Mouse (Mus musculus): ENCODE data around the gene Osbpl3. TPM values are rescaled to one million over a fixed set of nuclear protein-coding genes. Genes with fewer than 3 reads are reported as not detected.

Gene Osbpl3
- polyA plus RNA-seq, 1 experiment from 2014 or later, result 15.1 TPM

- Histone ChIP-seq H3K27ac (no peak overlapping the region; the same call in 1 of the 2 replicates), H3K4me2 (no peak overlapping the region), H3K36me3 (no peaks in the 10 kb centered on the region), H3K9me3 (no peaks in the 10 kb centered on the region), H3K9ac (no peak overlapping the region), H3K27me3 (no peaks in the 10 kb centered on the region), H3K4me3 (no peak overlapping the region), H3K4me1 (peaks cover 47% of the 10 kb centered on the region)
- 80% methylated on average over 7 of the region's 7 CpGs for WGBS
- no peak for ATAC-seq (ENCODE audit: insufficient number of reproducible peaks, insufficient read depth, low FRiP score, low TSS enrichment, low read depth)
Measured at GRCm38 (mm10) chr6:50382711-50383110, 73.3 kb downstream of the Osbpl3 start.

DNA sequence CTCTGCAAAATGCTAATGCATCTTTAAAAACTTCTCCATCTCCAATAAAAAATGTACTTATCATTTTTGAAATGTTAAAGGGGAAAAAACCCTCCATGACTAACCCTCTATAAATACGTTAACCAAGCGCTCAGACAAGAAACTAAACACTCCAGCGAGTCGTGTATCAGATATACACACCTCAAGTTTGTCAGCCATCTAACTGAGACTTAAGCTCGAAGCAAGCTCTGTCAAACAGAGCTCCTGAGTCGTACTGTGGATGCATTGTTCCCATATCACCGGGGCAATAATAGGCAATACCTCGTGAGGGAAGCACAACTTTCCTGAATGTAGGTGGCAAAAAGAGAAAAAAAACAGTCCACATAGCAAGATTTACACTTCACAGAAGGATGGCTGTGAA is 73.8 kb downstream of the Osbpl3 start:
- no peaks in the 10 kb centered on the region for H3K9me3 ChIP-seq
- WGBS, result 36% methylated on average over 8 of the region's 8 CpGs
- no peak for ATAC-seq (ENCODE audit: insufficient number of reproducible peaks, insufficient read depth, low FRiP score, low TSS enrichment, low read depth)
- peak overlapping the region; percentile 50 for H3K4me2 ChIP-seq
- no peak overlapping the region for H3K4me3 ChIP-seq
- H3K27ac ChIP-seq, result peak overlapping the region; percentile 23; the same call in 1 of the 2 replicates
- peaks cover 50% of the 10 kb centered on the region for H3K4me1 ChIP-seq
- H3K36me3 ChIP-seq, result no peaks in the 10 kb centered on the region
- H3K27me3 ChIP-seq, result no peaks in the 10 kb centered on the region
- H3K9ac ChIP-seq, result no peak overlapping the region

DNA sequence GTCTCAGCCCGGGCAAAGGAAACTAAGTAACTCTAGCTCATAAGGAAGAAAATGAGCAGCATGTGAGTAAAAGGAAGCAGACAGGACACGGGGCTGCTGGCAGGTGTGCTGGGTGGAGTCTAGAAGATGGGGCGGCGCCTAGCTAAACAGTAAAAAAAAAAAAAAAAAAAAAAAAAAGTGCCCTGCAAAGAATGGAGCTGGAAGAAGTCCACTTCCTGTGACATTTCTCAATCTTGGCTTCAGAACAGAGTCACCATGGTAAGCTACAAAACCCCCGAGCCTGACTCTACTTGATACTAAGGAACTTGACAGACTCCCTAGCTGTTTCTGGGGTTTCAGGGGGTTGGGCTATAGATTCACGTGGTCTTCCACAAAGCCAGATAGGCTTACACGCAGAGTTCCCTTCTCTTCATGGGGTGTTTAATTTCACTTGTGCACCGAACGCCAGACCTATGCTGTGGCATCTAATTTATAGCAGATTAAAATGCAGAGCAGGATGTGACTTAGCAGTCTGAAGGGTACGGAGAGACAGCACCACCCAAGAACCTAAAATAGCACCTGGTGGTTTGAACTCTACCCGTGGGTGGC is 74.4 kb downstream of the Osbpl3 start:
- WGBS, result 8% methylated on average over 11 of the region's 11 CpGs

DNA sequence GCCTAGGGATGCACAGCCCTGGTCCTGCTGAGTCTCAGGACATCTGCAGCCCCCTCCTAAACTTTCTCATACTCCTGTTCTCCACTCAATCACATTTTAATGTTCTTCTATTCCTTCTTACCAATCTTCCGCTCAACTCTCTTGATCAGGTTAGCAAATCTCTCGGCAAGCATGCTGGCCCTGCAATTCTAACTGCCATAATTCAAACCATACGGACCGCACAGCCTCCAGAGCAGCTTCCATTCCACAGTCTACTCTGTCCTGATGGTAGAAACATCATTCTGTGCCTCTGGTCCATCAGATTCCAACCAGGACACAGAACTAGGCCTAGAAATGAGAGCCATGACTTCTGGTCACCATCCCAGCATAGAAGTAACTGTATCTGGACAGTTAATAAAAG is 76.3 kb downstream of the Osbpl3 start:
- Histone ChIP-seq H3K4me2 (no peak overlapping the region), H3K27ac (peak overlapping the region; percentile 80; the same call in 1 of the 2 replicates)
- WGBS, result 33% methylated on average over 4 of the region's 4 CpGs

More for the DNA sequence above, 74.4 kb downstream of the Osbpl3 start:
- no peak overlapping the region for H3K9ac ChIP-seq
- H3K36me3 ChIP-seq, result 0 out of 2 replicates have a peak, but pooled peaks cover 3% of the 10 kb centered on the region
- peak overlapping the region; percentile 61; the same call in 1 of the 2 replicates for H3K27ac ChIP-seq
- H3K4me2 ChIP-seq, result peak overlapping the region; percentile 50
- H3K4me3 ChIP-seq, result peak overlapping the region; percentile 21; the same call in 1 of the 2 replicates
- H3K27me3 ChIP-seq, result no peaks in the 10 kb centered on the region
- H3K9me3 ChIP-seq, result no peaks in the 10 kb centered on the region
- 0 out of 2 replicates have a peak, but pooled peaks have one; percentile 39 for ATAC-seq (ENCODE audit: insufficient number of reproducible peaks, insufficient read depth, low FRiP score, low TSS enrichment, low read depth)
- peaks cover 50% of the 10 kb centered on the region for H3K4me1 ChIP-seq

DNA sequence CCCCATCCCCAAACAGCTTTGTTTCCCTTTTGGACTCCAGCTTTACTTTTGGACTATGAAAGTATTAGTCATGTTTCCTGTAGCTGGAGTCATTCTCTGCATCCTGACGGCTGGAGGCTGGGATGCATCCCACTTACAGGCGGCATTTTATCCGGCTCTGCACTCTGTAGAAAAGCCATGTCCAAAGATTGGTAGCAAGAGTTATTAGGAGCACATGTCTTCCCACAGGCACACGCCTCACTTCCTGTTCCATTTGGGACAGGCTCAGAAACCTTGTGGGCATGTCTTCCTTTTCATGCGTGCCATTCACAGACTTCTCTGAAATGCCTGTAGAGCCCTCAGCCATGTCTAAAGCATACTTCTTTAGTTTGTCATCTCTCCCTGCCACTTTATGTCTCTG is 76.9 kb downstream of the Osbpl3 start:
- ATAC-seq (ENCODE audit: insufficient number of reproducible peaks, insufficient read depth, low FRiP score, low TSS enrichment, low read depth), result no peak
- Histone ChIP-seq H3K4me2 (no peak overlapping the region), H3K27ac (peak overlapping the region; percentile 80; the same call in 1 of the 2 replicates), H3K36me3 (0 out of 2 replicates have a peak, but pooled peaks cover 3% of the 10 kb centered on the region), H3K4me1 (peaks cover 56% of the 10 kb centered on the region), H3K27me3 (no peaks in the 10 kb centered on the region), H3K9me3 (no peaks in the 10 kb centered on the region), H3K4me3 (no peak overlapping the region), H3K9ac (no peak overlapping the region)
- 14% methylated on average over 5 of the region's 5 CpGs for whole genome bisulfite sequencing

More for the DNA sequence above, 76.3 kb downstream of the Osbpl3 start:
- no peak overlapping the region for H3K9ac ChIP-seq
- H3K4me3 ChIP-seq, result no peak overlapping the region
- ATAC-seq (ENCODE audit: insufficient number of reproducible peaks, insufficient read depth, low FRiP score, low TSS enrichment, low read depth), result no peak
- peaks cover 56% of the 10 kb centered on the region for H3K4me1 ChIP-seq
- 0 out of 2 replicates have a peak, but pooled peaks cover 3% of the 10 kb centered on the region for H3K36me3 ChIP-seq
- no peaks in the 10 kb centered on the region for H3K9me3 ChIP-seq
- H3K27me3 ChIP-seq, result no peaks in the 10 kb centered on the region

DNA sequence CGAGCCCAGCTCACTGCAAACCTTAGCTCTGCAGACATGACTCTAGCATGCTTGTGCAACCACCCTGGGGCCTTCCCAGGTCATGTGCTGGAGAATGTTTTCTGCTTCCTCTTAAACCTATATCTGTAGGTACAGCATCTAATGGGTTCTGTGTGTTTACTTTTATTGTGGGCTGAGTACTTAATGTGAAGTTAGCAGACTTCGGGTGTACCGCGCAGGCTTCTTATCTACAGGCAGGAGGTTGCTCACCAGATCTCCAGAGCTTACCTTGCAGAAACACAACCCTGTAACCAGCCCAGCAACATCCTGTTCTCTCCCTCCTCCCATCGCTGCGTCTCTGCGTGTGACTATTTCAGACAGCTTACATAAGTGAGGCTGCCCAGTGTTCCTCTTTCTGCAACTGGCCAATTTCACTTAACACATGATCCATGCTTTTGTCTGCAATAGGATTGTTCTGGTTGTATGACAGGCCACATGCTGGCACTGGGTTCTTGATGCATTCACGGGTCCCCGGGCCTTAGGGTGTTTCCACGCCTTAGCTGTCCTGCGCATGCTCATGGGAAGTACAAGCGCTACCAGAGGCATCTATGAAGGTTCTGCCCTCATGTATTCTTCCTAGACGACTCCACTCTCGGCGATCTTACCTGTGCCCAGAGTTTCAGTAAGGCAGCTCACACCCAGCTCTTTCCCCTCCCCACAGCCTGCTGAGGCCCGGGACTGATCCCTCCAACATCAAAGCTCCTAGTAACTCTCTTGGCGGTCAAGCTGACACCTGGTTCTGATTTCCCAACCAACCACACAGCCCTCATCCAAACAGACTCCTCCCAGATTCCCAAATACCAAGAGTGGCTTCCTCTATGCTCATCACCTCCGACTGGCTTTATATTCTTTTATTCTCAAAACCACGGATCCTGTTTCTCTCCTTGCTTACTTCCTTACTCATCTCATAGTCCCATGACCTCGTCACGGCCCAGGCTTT is 78.0 kb downstream of the Osbpl3 start:
- Histone ChIP-seq H3K27ac (peak overlapping the region; percentile 80; the same call in 1 of the 2 replicates), H3K9ac (no peak overlapping the region), H3K4me3 (no peak overlapping the region), H3K4me1 (peaks cover 54% of the 10 kb centered on the region), H3K36me3 (0 out of 2 replicates have a peak, but pooled peaks cover 3% of the 10 kb centered on the region), H3K9me3 (no peaks in the 10 kb centered on the region), H3K27me3 (no peaks in the 10 kb centered on the region), H3K4me2 (peak overlapping the region; percentile 12; the same call in 1 of the 2 replicates)
- WGBS, result 57% methylated on average over 21 of the region's 21 CpGs
- ATAC-seq (ENCODE audit: insufficient number of reproducible peaks, insufficient read depth, low FRiP score, low TSS enrichment, low read depth), result no peak

DNA sequence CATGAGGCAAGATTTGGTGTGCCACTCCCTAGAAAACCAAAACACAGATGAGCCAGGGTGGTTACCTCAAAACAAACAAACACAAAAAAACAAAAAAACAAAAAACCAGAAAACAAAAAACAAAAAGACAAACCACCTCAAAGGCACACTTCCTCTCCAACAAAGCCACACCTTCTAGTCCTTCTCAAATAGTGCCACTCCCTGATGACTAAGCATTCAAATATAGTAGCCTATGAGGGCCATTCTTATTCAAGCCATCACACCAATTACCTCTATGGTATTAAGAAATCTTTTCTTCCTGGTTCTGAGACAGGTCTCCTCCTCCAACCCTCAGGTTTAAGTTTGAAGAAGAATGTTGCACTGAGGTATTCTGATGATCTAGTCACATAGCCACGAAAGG is 79.3 kb downstream of the Osbpl3 start:
- H3K4me3 ChIP-seq, result no peak overlapping the region
- no peak overlapping the region for H3K9ac ChIP-seq
- 94% methylated on average over 1 of the region's 1 CpGs for WGBS
- 0 out of 2 replicates have a peak, but pooled peaks cover 3% of the 10 kb centered on the region for H3K36me3 ChIP-seq
- H3K27ac ChIP-seq, result no peak overlapping the region
- ATAC-seq (ENCODE audit: insufficient number of reproducible peaks, insufficient read depth, low FRiP score, low TSS enrichment, low read depth), result no peak
- no peak overlapping the region for H3K4me2 ChIP-seq
- peaks cover 42% of the 10 kb centered on the region for H3K4me1 ChIP-seq
- H3K9me3 ChIP-seq, result no peaks in the 10 kb centered on the region
- H3K27me3 ChIP-seq, result no peaks in the 10 kb centered on the region

GRCm38 (mm10) chr6:50372516-50373424 is 83.2 kb downstream of the Osbpl3 start:
- peaks cover 10% of the 10 kb centered on the region for H3K4me1 ChIP-seq
- no peak overlapping the region for H3K9ac ChIP-seq
- no peak overlapping the region for H3K4me2 ChIP-seq
- H3K36me3 ChIP-seq, result peaks cover 17% of the 10 kb centered on the region; the same call in 1 of the 2 replicates
- no peak overlapping the region for H3K4me3 ChIP-seq
- no peaks in the 10 kb centered on the region for H3K27me3 ChIP-seq
- H3K9me3 ChIP-seq, result no peaks in the 10 kb centered on the region
- H3K27ac ChIP-seq, result no peak overlapping the region
- no peak for ATAC-seq (ENCODE audit: insufficient number of reproducible peaks, insufficient read depth, low FRiP score, low TSS enrichment, low read depth)
- 81% methylated on average over 5 of the region's 5 CpGs for WGBS

DNA sequence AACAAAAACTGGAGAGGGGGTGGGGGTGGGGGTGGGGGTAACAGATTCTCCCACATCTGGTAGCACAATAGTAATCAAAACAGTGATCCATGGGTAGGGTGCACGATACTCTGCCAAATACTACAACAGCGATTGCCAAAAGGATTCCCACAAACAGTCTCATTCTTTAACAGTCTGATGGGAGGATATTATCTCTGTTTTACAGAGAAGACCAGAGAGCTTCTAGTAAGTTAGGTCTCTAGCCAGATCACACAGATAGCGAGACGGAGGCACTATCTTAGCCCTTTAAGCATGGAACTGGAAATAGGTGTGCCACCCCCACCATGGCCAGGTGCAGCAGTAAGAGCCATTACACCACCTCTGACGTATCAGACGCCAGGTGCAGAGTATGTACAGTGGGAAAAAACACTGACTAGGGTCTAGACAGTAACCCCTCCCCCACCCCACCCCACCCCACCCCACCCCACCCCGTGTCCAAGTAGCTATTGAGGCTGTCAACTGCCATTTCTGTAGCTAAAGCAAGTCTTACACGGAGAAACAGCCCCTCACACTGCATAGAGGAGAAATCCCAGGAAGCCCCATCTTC is 84.4 kb downstream of the Osbpl3 start:
- H3K9me3 ChIP-seq, result no peaks in the 10 kb centered on the region
- H3K4me3 ChIP-seq, result no peak overlapping the region
- WGBS, result 90% methylated on average over 8 of the region's 8 CpGs
- ATAC-seq (ENCODE audit: insufficient number of reproducible peaks, insufficient read depth, low FRiP score, low TSS enrichment, low read depth), result no peak
- no peaks in the 10 kb centered on the region for H3K27me3 ChIP-seq
- no peak overlapping the region for H3K27ac ChIP-seq
- no peak overlapping the region for H3K9ac ChIP-seq
- H3K36me3 ChIP-seq, result peaks cover 13% of the 10 kb centered on the region; the same call in 1 of the 2 replicates
- H3K4me2 ChIP-seq, result no peak overlapping the region
- peaks cover 6% of the 10 kb centered on the region; the same call in 1 of the 2 replicates for H3K4me1 ChIP-seq

DNA sequence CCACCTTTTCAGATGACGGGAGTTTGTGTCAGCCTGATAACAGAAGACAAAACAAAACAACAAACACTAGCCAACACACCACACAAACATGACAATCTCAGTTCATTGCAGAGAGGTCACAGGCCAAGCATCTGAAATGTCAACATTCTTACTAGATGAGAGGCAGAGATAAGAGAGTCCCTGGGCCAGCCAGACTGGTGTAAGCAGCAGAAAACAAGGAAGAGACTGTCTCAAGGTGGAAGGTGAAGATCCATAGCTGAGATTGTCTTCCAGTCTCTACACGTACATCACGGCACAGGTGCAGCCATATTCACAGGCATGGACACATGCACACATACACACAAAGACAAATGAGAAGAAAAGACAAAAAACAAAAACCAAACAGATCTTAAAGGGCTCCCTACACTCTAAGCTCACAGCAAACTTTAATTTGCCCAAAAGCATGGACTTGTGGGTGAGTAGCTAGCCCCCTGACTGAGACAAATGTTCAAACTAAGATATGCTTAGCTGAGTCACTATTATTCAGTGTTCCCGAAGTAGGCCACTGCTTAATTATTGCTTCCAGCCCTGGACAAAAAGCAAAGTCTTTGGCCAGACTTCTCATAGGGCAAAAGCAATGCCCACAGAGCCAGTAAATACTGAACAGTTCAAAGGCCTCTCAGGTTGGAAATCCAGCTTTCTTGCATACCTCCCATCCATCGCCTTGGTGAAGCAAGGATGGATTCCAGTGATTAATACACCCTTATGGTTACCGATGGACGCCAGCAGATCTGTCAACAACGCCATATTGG is 87.3 kb downstream of the Osbpl3 start:
- Histone ChIP-seq H3K4me3 (no peak overlapping the region), H3K27ac (no peak overlapping the region), H3K36me3 (peaks cover 13% of the 10 kb centered on the region; the same call in 1 of the 2 replicates), H3K9me3 (no peaks in the 10 kb centered on the region), H3K4me2 (no peak overlapping the region), H3K4me1 (no peaks in the 10 kb centered on the region), H3K9ac (no peak overlapping the region), H3K27me3 (no peaks in the 10 kb centered on the region)
- WGBS, result 93% methylated on average over 8 of the region's 8 CpGs
- ATAC-seq (ENCODE audit: insufficient number of reproducible peaks, insufficient read depth, low FRiP score, low TSS enrichment, low read depth), result no peak
